Mouse (Mus musculus): ENCODE results near the gene Slc16a3.
A peak's percentile ranks its signal among the peaks of the same experiment; 100 is the strongest.

The Slc16a3 gene

DNA sequence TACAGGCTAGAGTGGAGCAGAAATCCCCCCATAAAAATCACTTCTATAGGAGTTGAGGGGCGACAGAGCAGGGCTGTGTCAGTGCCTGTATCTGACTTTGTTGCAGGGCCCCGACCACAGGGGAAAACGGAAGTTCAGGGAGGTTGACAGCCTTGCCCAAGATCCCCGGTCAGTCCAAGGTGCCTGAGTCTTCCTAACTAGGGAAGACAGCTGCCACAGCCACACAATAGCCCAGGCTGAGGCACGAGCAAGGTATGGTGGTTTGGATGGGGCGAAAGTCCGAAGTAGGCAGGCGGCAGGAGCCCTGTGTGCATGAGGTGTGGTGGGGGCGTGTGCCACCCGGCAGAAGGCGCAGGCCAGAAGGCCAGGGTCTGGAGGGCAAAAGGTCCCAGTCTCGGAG is at the start of gene Slc16a3:
Slc16a3 (plus strand) TSS at position 153 of the 400 bp plus-strand sequence.
- no peak for DNase-seq

DNA sequence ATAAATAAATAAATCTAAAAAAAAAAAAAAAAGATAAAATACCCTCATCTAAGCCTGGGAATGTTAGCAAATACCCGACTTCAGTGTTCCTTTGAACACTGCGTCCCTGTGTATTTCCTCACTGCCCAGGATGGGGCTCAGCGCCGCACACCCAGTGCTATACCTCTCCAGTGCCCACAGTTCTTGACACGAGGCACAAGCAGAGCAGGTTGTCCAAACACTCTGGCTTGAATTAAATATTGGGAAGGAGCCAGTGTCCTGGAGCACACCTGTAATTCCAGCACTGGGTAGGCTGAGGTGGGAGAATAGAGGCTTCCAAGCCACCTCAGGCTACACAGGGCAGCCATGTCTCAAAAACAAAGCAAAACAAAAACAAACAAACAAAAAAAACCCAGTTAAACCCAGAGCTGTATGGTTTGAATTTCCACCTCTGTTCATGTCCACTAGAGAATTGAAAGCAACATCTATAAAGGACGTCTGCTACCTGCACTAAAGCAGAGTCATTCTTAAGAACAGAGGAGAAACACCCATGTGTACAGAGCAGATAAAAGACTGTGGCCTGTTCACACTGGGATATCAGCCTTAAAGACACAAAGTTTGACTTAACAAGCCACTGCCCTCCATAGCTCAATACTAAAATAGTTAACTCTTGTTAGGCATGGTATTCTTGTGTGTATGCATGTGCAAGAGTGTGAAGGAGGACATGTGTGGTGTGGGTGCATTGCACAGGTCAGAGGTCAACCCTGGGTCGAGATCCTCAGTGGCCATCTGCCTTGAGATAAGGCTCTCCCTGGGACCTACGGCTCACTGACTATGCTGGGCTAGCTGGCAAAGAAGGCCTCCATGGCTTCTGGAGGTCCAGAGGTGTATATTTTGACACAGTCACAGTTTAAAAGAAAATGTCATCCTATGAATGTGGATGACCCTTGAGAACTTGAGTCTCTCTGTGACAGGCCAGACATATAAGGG is 47.7 kb upstream of the Slc16a3 start:
- DNase-seq: no peak

DNA sequence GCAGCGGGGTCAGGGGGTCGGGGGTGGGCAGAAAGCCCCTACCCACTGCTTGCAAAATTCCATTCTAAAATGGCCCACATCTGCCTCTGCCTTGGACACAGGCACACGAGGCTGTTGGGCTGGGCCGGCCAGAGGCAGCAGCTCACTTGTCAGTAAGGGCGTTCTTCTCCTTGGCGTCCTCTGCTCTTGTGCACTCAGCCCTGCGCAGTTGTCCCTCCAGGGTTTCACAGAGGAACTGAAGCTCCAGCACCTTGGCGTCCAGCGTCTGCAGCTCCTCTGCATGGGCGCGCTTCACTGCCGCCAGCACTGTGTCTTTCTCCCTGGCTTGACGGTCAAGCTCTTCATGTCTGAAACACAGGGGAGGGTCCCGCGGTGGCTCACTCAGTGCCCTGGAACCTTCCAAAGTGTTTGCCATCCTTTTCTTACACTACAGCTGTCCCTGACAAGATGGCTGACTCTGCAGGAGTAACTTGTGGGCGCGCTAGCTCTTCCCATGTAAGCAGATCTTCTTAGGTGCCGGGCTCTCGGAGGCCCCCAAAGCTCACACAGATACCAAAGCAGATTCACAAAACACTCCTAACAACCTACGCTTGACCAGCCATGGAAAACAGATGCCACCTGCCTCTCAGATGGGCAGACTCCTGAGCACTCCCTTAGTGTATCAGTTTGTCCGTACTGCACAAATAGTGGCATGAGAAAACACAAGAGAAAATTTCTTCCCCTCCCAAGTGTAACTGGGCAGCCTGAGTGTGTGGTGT is 46.4 kb upstream of the Slc16a3 start:
- no peak for DNase-seq

DNA sequence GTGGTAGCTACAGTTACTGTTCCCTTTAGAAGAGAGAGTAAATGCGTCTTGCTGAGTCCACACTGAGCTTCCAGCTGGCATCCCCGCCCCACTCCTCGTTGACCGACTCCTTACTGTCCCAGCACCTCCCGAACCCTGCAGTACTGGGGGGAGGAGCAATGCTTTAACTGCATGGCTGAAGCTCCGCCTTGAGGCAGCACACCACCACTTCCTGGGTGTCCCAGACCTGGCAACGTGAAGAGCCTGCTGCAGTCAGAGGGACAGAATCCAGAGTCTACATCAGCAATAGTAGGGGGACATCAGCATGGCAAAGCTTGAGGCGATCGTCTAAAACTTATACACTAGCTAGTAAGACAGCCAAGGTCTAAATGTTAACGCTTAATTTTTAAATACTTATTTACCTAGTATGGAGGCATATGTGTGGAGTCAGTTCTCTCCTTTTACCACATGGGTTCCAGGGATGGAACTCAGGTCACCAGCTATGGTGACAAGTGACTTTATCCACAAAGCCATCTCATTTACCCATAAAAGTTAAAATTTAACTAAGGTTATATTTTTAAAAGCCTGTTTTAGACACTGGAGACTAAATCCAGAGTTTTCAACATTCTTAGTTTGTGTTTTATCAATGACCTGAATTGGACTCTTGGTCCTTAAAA is 45.7 kb upstream of the Slc16a3 start:
- no peak for DNase-seq

DNA sequence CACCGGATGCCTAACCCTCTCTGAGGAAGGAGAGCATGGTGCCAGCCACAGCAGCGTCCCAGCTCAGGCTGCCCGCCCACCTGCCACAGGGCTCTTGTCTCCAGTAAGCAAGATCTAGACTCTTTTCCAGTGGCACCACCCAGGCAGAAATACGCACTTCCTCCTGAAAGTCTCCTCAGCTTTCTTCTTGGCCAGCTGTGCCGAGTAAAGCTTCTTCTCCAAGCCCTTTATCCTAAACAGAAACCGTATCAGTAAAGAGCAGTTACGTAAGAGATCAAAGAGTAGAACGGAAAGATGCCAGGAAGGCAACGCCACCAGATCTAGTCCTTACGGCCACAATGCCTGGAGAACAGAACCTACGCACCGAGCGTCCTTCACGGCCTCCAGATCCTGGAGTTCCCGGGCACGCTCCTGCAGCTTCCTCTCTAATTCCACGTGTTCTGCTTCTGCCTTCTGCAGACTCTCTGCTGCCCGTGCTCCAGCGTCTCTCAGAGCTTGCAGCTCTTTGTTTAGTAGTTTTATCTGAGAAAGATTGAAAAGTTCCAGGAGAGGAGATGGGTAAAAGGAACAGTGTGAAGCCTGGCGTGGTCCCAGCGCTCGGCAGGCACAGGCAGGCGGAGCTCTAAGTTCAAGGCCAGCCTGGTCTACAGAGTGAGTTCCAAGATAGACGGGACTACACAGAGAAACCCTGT is 45.0 kb upstream of the Slc16a3 start:
- DNase-seq: no peak

DNA sequence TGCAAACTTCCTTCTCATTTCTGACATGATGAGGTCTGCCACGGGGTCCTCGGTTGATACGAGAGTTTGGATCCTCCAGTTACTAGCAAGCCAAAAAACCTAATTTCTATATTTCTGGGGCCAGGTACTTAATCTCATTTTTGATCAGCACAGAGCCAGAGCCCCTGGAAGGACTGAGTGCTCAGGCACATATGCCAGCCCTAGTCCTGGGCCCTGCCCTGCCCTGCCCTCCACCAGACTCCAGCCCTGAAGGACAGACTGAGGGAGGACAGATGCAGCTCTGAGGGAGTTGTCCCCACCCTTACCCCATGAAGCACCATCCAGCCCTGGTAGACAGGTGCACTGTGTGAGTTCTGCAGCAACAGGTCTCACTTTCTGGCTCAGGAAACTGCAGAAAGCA is 43.7 kb upstream of the Slc16a3 start:
- no peak for DNase-seq

DNA sequence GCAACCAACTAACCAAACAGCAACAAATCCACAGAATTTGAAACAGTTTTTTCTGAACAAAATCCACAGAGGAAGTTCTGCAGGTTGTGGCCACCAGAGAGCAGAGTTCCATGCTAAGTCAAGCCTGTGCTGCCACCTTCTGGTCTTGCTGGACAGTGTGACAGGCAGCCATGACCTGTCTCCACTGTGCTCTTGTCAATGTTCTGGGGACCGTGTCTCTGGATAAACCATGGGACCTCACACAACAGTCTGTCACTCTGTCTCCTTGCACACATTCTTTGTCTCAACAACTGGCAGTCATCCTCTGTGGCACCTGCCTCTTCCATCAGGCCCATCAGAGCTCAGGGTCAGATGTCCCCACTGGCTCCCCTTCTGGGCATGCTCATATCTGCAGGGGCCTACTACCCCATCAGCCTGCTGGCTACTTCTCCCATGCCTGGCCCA is 42.8 kb upstream of the Slc16a3 start:
- peak; percentile 68 for DNase-seq

DNA sequence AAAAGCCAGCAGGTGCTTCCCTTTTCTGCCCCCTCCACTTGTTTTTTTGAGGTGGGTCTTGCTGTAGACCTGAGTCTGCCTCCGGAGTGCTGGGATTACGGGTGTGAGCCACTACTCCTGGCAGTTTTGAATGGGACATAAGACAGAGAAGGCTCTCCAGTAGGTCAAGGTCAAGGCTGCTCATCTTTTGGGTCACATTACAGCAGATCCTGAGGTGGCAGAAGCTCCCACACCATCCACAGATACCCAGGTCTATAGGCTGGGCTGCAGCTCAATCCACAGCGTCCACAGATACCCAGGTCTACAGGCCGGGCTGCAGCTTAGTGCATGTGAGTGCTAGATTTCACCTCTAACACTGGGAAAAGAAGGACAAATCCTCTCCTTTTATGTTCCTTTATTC is 34.5 kb upstream of the Slc16a3 start:
- no peak for DNase-seq

DNA sequence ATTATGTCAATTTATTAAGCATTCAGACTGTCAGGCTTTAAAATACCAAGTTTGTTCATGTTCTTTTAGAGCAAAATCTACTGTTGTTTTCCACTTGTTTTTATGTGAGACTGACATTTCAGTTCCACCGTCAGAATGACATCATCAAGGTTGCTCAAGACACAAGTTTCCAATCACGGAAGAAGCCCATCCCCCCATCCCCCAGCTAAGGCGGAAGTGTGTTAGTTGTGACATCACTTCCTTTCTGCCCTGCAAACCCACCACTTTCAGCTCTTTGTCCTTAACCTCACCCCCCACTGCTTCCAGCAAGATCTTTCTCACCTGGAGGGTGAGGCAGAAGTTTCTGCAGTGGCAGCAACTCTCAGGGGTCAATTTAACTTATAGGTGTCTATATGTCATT is 31.8 kb upstream of the Slc16a3 start:
- no peak for DNase-seq

DNA sequence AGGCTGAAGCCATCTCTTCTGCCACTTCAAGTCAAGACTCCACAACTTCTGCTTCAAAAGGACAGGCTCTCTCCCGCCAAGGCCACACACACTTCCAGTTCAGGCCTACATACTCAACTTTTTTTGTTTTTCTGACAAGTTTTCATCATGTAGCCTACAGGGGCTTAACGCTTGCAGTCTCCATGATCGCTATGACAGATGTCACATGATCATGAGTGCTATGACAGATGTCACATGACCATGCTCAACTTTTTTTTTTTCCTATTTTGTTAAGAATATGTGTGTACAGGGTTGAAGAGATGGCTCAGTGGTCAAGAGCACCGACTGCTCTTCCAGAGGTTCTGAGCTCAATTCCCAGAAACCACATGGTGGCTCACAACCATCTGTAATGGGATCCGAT is 30.5 kb upstream of the Slc16a3 start:
- DNase-seq: no peak

DNA sequence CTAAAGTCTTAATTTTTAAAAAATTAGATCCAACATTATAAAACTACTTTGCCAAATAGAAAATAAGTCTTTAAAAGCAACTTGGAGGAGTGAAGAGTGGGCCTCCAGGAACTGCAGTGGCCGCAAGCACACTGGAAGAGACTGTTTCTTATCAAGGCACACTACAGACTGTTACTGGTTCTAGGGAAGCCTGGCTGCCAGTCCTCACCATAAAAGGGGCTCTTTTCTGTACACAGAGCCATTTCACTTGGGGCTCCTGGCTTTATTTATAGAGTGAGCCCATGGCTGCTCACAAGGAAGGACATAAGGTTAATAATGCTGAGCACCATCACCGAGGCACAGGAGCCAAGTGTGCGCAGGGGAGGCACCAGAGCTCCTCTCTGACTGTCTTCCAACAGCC is 25.8 kb upstream of the Slc16a3 start:
- DNase-seq: no peak

DNA sequence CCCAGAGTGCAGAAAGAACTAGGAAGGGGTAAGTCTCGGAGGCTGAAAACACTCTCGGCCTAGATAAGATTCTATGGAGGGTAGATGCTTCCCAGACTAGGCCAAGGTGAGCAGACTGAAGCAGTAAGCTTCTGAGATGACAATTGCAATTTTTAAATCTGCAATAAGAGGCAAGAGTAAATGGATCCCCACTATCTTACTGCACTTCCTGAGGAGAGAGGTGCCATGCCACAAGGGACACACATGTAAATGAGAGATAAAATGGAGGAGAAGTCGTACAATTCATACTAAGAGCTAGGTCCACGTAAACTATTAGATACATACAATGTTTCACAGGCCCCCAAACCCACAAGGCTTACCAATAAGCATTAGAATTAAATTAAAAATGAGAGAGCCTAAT is 19.8 kb upstream of the Slc16a3 start:
- no peak for DNase-seq

DNA sequence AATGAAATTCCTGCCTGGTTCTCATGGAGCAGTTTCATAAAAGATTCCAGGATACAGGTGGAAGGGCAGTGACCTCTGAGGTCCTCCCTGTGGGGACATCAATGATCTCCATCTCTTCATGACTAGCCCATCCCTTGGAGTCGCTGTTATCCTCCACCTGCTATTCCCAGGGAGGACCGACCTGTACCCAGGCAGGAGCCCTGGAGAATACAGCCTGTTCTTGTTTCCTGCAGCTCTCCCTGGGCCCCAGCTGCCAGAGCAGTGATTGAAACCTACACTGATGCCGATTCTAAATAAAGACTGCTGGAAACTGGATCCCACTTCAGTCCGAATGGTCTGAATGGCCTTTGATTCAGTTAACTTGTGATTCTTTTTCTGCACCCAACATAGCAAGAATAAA is 16.8 kb upstream of the Slc16a3 start:
- DNase-seq: no peak

DNA sequence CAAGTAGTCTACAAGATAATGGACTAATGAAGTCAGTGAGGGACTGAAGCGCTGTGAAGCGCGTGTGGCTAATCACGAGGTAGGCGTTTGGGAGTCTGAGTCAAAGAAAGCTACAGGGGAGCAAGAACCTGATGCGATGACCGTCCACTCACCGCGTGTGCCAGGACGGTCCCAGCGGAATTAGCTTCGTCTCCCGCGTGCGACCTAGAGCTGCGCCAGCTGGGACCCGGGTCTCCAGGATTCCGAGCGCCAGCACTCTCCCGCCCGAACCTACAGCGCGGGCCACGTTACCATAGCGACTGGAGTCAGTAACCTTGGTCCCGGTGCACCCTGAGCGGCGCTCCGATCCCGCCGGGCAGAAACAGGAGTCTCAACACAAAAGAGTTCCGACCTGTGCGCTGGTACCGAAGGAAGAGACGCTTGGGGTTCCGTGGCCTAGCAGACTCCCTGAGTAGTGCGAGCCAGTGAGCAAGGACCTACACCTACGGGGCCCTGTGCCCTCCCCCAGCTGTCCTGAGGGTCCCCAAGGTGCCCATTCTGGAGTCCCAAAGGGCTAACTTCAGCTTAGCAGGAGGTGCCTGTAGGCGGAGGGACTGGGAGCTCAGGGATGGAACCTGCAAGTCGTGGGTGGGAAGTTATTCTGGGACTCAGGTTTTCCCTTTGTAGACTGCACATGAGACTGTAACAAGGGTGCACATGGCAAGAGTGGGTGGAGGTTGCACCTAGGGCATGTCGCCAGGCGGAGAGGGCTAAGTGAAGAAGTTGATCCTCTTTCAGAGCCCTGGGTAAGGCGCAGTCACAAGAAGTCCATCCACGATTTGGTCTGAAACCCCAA is 15.5 kb upstream of the Slc16a3 start, which contains the start of gene Ccdc57:
Ccdc57 (minus strand) TSS at position 309 of the 835 bp plus-strand sequence.
- DNase-seq: peak; percentile 87

DNA sequence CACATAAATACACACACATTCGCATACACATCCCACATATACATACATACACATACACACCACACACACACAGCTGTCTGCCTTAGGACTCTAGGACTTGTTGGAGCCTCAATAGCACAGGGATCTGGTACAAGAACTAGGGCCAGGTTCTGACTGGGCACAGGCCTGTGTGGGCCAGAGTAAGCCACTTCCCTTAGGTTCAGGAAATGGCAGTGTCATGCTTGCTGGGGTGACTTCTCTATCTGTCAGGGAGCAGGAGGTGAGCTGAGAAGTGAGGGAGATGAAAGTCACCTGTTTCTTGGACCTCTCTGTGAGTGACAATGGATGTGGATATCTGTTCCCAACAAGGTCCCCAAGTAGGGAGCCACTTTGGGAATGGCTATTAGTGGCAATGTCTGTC is 10.3 kb upstream of the Slc16a3 start:
- no peak for DNase-seq

DNA sequence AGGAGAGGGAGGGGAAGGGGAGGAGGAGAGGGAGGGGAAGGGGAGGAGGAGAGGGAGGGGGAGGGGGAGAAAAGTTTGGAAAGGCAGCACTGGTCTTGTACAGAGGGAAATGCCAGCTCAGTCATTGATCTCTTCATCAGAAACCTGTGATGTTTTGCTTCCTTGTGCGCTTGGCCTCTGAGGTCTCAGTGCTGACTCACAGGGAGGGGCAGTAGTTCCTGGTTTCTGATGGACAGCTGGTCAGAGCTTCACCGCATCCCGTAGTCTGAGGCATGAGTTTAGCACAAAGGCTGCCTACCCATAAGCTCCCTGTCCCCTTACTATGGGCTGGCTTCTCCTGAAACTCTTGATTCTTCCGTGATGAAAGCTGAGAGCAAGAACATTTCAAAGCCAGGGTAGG is 9.5 kb upstream of the Slc16a3 start:
- no peak for DNase-seq

DNA sequence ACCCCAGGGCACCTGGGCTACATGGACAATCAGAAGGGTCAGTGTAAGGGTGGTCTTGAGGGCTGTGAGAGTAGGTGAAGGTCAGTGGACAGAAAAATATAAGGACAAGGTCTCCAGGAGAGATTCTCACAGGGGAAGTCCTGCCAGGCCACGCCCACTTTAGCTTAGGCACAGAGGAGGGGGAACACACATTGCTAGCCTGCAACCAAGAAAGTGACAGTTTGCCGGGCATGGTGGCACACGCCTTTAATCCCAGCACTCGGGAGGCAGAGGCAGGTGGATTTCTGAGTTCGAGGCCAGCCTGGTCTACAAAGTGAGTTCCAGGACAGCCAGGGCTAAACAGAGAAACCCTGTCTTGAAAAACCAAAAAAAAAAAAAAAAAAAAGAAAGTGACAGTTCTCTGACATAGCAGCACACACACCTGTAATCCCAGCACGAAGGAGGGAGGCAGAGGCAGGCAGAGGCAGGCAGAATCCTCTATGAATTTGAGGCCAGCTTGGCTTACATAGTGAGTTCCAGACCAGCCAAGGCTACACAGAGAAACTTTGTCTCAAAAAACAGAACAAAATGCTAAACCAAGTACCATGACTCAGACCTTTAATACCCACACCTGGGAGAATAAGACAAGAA is 8.5 kb upstream of the Slc16a3 start:
- no peak for DNase-seq

DNA sequence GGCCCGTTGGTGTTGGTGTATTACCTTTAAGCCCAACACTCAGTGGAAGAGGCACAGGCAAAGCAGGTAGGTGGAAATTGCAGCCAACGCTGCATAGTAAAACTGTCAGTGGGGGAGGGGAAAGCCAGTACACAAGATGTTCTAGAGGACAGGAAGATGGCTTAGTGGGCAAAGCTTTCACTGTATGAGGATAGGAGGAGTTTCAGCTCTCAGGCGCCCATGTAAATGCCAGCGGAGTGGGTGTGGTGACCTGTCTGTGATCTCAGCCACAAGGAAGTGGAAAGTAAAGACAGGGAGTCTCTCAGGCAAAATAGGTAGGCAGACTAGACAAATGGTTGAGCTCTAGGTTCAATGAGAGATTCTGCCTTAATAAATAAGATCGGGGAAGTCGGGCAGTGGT is 7.3 kb upstream of the Slc16a3 start:
- DNase-seq: no peak

DNA sequence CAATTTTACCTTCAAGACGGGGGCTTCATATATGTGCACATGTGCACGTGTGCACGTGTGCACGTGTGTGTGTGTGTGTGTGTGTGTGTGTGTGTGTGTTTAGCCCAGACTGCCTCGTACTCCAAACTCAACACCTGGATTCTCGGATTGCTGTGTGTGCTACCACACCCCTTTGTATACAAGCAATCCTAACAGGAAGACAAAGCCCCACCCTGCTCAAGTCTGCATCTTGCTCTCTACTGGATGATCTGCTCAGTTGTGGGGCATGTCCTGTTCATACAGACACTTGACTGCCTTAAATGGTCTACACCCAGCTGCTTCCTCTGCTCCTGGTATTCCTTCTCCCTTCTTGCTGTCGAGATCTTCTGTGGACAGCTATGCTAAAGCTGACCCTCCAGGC is 3.0 kb upstream of the Slc16a3 start:
- DNase-seq: no peak

DNA sequence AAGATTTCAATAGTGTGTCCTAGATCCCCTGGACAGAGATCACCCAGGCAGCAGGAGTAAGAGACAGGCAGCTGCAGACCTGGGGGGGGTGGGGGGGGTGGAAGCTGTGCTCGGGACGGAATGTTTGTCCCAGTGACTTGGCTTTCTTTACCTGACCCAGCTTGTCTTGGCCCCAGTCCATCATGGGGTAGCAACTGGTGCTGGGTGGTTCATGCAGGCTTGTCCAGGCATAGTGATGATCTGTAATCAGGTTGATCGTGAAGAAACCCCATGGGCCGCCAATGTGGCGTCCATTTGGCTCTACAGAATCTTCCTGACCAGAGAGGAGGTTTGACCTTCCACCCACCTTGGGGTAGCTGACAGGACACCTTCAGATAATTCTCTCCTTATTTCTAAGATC is 2.4 kb upstream of the Slc16a3 start:
- DNase-seq: no peak
